Mouse (Mus musculus) liver, embryonic 15.5 days (tissue): Measurements from ENCODE around the gene Prkrip1. TPM values are rescaled to one million over a fixed set of nuclear protein-coding genes. Genes with fewer than 3 reads are reported as not detected.
"Not testable (repeated sequence)": the region's sequence is repeated elsewhere in the genome, so short reads cannot be mapped to it uniquely, and the experiment has no call there.

Source experiments
- ATAC-seq: fragments of 200-750 bp; cut with Nextera tagmentation; 2 replicates; pipeline ENCODE4 v1.8.0; 2017; ENCODE audit warnings: moderate number of reproducible peaks, mild to moderate bottlenecking, moderate library complexity; ENCODE audit not compliant: insufficient read depth
- H3K27ac ChIP-seq: fragments of 300-500 bp; sonication (generic); replicated peaks from 2 replicates; pipeline ENCODE4 v1.5.1; 2015; ENCODE audit warnings: mild to moderate bottlenecking, inconsistent platforms
- H3K27me3 ChIP-seq: fragments of 300-500 bp; sonication (generic); 2 replicates; pipeline ENCODE4 v1.6.1; 2015; ENCODE audit warnings: mild to moderate bottlenecking, inconsistent platforms
- H3K36me3 ChIP-seq: fragments of 300-500 bp; sonication (generic); replicated peaks from 2 replicates; pipeline ENCODE4 v1.6.1; 2015; ENCODE audit warnings: moderate library complexity, mild to moderate bottlenecking, inconsistent platforms
- H3K4me1 ChIP-seq: fragments of 300-500 bp; sonication (generic); replicated peaks from 2 replicates; pipeline ENCODE4 v1.6.1; 2015; ENCODE audit warnings: inconsistent platforms
- H3K4me2 ChIP-seq: fragments of 300-500 bp; sonication (generic); 2 replicates; pipeline ENCODE4 v1.6.1; 2015; ENCODE audit warnings: moderate library complexity, mild to moderate bottlenecking, inconsistent platforms
- H3K4me3 ChIP-seq: fragments of 300-500 bp; sonication (generic); replicated peaks from 2 replicates; pipeline ENCODE4 v1.5.1; 2015; ENCODE audit warnings: mild to moderate bottlenecking, inconsistent platforms
- H3K9ac ChIP-seq: fragments of 300-500 bp; sonication (generic); 2 replicates; pipeline ENCODE4 v1.6.1; 2015; ENCODE audit warnings: moderate library complexity, mild to moderate bottlenecking, inconsistent platforms
- H3K9me3 ChIP-seq: fragments of 300-500 bp; sonication (generic); replicated peaks from 2 replicates; pipeline ENCODE4 v1.6.1; 2016; ENCODE audit warnings: inconsistent platforms
- WGBS: fragments of 180-500 bp; shearing (Covaris S2); methylation state at CpG from one replicate; pipeline ENCODE4 v1.1.7; 2015; ENCODE audit warnings: mixed read lengths; ENCODE audit not compliant: insufficient replicate concordance; 5-methylcytosine and 5-hydroxymethylcytosine counted together
- polyA plus RNA-seq: library from polyadenylated mRNA; unstranded; fragments of >200 nt; fragmentation: Nextera tagmentation; extraction: Ambion mirVana; gene quantifications from 2 replicates; pipeline ENCODE4 v1.2.1, GENCODE M21; 2015

The Prkrip1 gene
- polyA plus RNA-seq, 1 experiment from 2014 or later: 22.5 TPM

DNA sequence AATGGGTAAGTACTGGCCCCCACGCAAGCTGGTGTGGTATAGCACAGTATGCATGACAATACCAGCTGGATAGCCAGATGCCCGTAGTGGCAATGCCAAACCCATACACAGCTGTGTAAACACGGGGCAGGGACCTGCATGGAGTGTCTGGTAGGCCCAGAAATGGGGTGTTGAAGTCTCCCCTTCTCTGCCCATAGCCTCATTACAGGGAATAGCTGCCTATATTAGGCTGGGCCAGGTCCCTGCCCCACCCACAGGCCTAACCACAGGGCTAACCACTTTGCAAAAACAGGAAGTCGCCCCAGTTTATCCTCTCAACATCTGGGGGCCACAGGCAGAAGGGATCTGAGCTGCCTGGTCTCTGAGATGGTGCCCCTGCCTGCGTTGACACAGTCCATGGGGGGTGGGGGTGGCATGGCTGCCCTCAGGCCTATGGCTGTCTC lies 49.6 kb downstream of the Prkrip1 start:
- WGBS: 11% methylated on average over 5 of the region's 5 CpGs
- not testable (repeated sequence) for H3K4me3 ChIP-seq, H3K9me3 ChIP-seq, H3K27me3 ChIP-seq, H3K4me2 ChIP-seq, H3K36me3 ChIP-seq, H3K9ac ChIP-seq
- ATAC-seq: peak; percentile 61
- peaks cover 19% of the 10 kb centered on the region for H3K4me1 ChIP-seq
- 0 out of 2 replicates have a peak overlapping the region, but pooled peaks have one; percentile 24 for H3K27ac ChIP-seq

- H3K9ac ChIP-seq: no peak overlapping the region
- 44% methylated on average over 8 of the region's 8 CpGs for WGBS
- no peak overlapping the region for H3K4me2 ChIP-seq
- H3K4me3 ChIP-seq: no peak overlapping the region
- H3K27ac ChIP-seq: no peak overlapping the region
- no peaks in the 10 kb centered on the region for H3K36me3 ChIP-seq
- peaks cover 19% of the 10 kb centered on the region for H3K4me1 ChIP-seq
- no peaks in the 10 kb centered on the region for H3K27me3 ChIP-seq
- H3K9me3 ChIP-seq: no peaks in the 10 kb centered on the region
- ATAC-seq: no peak
These were observed 51.1 kb downstream of the Prkrip1 start for GRCm38 (mm10) chr5:136147704-136148103.

- no peak overlapping the region for H3K27ac ChIP-seq
- H3K9me3 ChIP-seq: no peaks in the 10 kb centered on the region
- no peak overlapping the region for H3K4me3 ChIP-seq
- H3K4me2 ChIP-seq: no peak overlapping the region
- no peak overlapping the region for H3K9ac ChIP-seq
- no peaks in the 10 kb centered on the region for H3K27me3 ChIP-seq
- peaks cover 19% of the 10 kb centered on the region for H3K4me1 ChIP-seq
- WGBS: 64% methylated on average over 1 of the region's 1 CpGs
- ATAC-seq: no peak
- H3K36me3 ChIP-seq: peaks cover 7% of the 10 kb centered on the region
These were observed 51.8 kb downstream of the Prkrip1 start for GRCm38 (mm10) chr5:136146936-136147335.

DNA sequence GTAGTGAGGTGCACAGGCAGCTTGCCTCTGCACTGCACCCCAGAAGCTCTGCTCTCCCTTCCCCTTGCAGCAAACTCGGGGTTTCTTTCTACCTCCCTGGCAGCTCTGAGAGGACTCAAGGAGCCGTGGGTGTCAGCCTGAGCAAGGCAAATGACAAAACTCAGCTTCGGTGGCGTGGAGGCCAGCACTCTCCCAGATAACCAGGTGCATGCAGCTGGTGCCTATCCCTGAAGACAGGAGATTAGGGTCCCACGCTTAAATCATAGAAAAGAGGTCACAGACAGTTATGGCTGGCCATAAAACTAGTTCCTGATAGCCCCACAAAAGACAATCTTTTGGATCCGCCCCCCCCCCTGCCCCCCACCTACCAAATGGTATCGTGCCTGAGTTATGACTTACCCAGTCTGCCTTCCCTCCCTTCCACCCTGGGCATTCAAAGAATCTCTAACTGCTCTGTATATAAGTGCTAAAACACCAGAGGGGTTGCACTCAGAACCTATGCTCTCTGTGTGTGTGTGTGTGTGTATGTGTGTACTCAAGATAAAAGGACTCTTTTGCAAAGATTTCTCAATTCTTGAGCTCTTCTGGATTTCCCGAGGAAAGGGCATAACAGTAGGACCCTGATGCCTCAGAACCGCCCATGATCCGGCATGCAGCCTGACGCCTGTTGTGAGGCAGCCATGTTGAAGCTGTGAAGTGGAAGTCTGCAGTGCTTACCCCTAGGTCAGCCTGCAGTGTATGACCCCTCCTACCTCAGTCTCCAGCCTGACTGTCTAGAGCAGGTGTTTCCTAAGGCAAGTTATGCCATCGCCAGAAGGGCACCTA lies 53.9 kb downstream of the Prkrip1 start:
- peaks cover 19% of the 10 kb centered on the region for H3K4me1 ChIP-seq
- H3K36me3 ChIP-seq: peaks cover 28% of the 10 kb centered on the region
- WGBS: 28% methylated on average over 12 of the region's 12 CpGs
- no peak overlapping the region for H3K9ac ChIP-seq
- ATAC-seq: 0 out of 2 replicates have a peak, but pooled peaks have one; percentile 8
- H3K4me3 ChIP-seq: no peak overlapping the region
- 0 out of 2 replicates have a peak overlapping the region, but pooled peaks have one; percentile 9 for H3K27ac ChIP-seq
- H3K9me3 ChIP-seq: no peaks in the 10 kb centered on the region
- H3K27me3 ChIP-seq: no peaks in the 10 kb centered on the region
- no peak overlapping the region for H3K4me2 ChIP-seq

- Histone ChIP-seq H3K9ac (no peak overlapping the region), H3K4me3 (no peak overlapping the region), H3K36me3 (peaks cover 44% of the 10 kb centered on the region), H3K27me3 (no peaks in the 10 kb centered on the region), H3K9me3 (no peaks in the 10 kb centered on the region), H3K4me2 (no peak overlapping the region), H3K4me1 (peaks cover 30% of the 10 kb centered on the region), H3K27ac (no peak overlapping the region)
- WGBS: 83% methylated on average over 6 of the region's 6 CpGs
- ATAC-seq: no peak
These were observed 55.5 kb downstream of the Prkrip1 start for GRCm38 (mm10) chr5:136143161-136143755.

DNA sequence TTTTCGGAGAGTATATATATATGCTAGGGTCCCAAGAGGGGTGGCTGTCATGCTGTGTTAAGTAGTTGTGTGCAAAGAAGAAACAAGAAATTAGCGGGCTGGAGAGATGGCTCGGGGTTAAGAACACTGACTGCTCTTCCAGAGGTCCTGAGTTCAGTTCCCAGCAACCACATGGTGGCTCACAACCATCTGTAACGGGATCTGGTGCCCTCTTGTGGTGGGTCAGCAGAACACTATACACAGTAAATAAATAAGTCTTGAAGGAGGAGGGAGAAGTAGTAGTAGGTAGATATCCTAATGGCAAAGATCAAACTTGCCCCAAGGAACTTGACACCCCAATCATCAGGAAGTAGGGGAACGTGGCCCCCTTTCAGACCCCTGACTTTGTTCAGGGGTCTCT lies 56.0 kb downstream of the Prkrip1 start:
- ATAC-seq: no peak
- no peak overlapping the region for H3K4me3 ChIP-seq
- no peaks in the 10 kb centered on the region for H3K27me3 ChIP-seq
- no peak overlapping the region for H3K4me2 ChIP-seq
- H3K4me1 ChIP-seq: peaks cover 33% of the 10 kb centered on the region
- WGBS: 73% methylated on average over 5 of the region's 5 CpGs
- no peaks in the 10 kb centered on the region for H3K9me3 ChIP-seq
- H3K9ac ChIP-seq: no peak overlapping the region
- peaks cover 47% of the 10 kb centered on the region for H3K36me3 ChIP-seq
- H3K27ac ChIP-seq: no peak overlapping the region

DNA sequence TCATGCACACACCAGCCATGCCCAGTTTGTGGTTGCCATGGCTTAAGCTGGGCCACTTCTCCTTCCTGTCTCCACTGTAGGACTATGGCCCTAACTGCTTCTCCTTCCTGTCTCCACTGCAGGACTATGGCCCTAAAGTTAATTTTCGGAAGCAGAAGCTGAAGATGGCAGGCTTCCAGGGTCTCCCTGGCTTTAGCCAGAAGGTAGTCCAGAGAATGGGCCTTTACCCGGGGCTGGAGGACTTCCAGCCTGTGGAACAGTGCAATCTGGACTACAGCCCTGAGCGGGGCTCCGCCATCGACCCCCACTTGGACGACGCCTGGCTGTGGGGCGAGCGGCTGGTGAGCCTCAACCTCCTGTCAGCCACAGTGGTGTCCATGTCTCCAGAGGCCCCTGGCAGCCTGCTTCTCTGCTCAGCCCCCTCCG lies 58.7 kb downstream of the Prkrip1 start:
- Histone ChIP-seq H3K36me3 (peaks cover 47% of the 10 kb centered on the region), H3K4me2 (no peak overlapping the region), H3K27ac (peak overlapping the region; percentile 59), H3K9ac (no peak overlapping the region), H3K4me1 (peaks cover 43% of the 10 kb centered on the region), H3K4me3 (no peak overlapping the region), H3K27me3 (no peaks in the 10 kb centered on the region), H3K9me3 (no peaks in the 10 kb centered on the region)
- ATAC-seq: no peak
- 84% methylated on average over 10 of the region's 10 CpGs for WGBS

- Histone ChIP-seq H3K9ac (no peak overlapping the region), H3K4me3 (no peak overlapping the region), H3K27ac (peak overlapping the region; percentile 59), H3K4me1 (peaks cover 43% of the 10 kb centered on the region), H3K4me2 (no peak overlapping the region), H3K9me3 (no peaks in the 10 kb centered on the region), H3K36me3 (peaks cover 51% of the 10 kb centered on the region), H3K27me3 (no peaks in the 10 kb centered on the region)
- WGBS: 69% methylated on average over 13 of the region's 13 CpGs
- ATAC-seq: no peak
These were observed 59.4 kb downstream of the Prkrip1 start for GRCm38 (mm10) chr5:136139393-136139792.

DNA sequence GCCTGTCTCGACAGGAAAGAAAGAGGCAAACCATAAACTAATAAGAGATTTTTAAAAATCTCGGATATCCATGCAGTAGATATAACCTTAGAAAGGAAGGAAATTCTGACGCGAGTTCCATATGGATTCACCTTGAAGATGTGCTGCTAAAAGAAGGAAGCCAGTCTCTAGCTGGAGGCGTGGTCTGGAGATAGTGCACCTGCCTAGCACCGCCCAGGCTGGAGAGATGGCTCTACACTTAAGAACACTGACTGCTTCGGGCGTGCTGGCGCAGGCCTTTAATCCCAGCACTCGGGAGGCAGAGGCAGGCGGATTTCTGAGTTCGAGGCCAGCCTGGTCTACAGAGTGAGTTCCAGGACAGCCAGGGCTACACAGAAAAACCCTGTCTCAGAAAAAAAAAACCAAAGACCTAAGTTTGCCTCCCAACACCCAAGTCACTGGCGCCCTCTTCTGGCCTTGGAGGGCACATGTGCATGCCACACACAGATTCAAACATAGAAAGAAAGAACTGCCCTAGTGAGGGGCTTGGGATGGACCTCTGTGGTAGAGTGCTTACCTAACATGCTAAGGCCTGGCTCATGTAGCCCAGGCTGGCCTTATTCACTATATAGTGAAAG lies 61.0 kb downstream of the Prkrip1 start:
- Histone ChIP-seq H3K36me3 (peaks cover 67% of the 10 kb centered on the region), H3K9me3 (no peaks in the 10 kb centered on the region), H3K27ac (peak overlapping the region; percentile 95), H3K27me3 (no peaks in the 10 kb centered on the region), H3K9ac (no peak overlapping the region), H3K4me1 (peaks cover 45% of the 10 kb centered on the region), H3K4me2 (peak overlapping the region; percentile 80), H3K4me3 (peak overlapping the region; percentile 91)
- ATAC-seq: no peak
- WGBS: 35% methylated on average over 13 of the region's 13 CpGs

DNA sequence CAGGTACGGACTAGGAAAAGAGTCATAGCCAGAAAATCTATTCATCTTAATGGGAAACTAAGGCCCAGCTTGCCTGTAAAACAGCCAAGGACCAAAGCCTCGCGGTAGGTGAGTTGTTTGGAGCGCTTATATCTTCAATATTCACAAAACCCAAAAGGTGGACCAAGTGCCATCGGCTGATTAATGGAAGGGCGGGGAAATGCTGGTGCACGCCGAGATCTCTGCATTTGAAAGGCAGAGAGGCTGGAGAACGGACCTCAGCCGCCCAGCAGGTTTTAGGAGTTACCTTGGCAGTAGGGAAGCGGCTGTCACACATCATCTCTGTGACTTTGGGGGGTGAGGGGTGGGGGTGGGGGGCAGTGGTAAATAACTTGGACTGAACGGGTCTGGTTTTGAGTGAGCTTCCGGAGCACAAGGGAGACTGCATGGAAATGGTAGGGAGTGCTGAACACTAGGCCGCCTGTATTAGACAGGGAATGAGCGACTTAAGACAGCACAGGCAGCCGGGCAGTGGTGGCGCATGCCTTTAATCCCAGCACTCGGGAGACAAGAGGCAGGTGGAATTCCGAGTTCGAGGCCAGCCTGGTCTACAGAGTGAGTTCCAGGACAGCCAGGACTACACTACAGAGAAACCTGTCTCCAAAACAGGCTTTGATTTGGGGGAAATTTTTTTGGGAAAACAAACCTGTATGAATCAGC lies 62.3 kb downstream of the Prkrip1 start:
- H3K9ac ChIP-seq: peak overlapping the region; percentile 89

More for the DNA sequence above, 62.3 kb downstream of the Prkrip1 start:
- H3K27ac ChIP-seq: peak overlapping the region; percentile 95
- H3K4me1 ChIP-seq: peaks cover 45% of the 10 kb centered on the region
- no peaks in the 10 kb centered on the region for H3K9me3 ChIP-seq
- no peaks in the 10 kb centered on the region for H3K27me3 ChIP-seq
- H3K4me3 ChIP-seq: peak overlapping the region; percentile 91
- H3K4me2 ChIP-seq: peak overlapping the region; percentile 80
- ATAC-seq: peak; percentile 6
- peaks cover 68% of the 10 kb centered on the region for H3K36me3 ChIP-seq
- 3% methylated on average over 20 of the region's 20 CpGs for WGBS
